Mouse (Mus musculus): ENCODE measurements at regions not wholly inside any gene's neighbourhood (a gene's known extent, or its start where the extent isn't known, plus 50 kb on each side); places are given as distances from the start of the nearest gene placed in this dataset.

DNA sequence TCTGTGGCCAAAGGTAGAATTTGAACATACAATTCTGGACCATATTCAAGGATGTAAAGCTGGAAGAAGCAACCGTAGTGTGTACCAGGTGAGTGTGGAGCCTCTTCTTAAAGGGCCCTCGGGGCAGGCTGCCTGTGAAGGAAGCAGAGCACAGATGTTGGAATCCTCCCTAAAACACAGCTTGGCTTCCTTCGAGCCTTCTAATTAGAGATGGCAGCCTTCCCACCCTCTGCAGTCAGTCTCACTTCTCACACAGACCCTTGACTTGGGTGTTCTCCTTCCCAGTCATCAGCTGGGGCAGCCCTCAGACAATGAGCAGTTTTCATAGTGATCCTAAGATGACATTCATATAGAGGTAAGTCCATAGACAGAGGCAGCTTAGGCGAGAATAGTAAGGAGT is 371.7 kb upstream of the Gm10131 start:
- H3K27me3 ChIP-seq (ENCODE audit: control insufficient read depth, insufficient read depth, low read length) = no peaks in the 10 kb centered on the region; the same call in 1 of the 2 replicates
- no peak for DNase-seq
- TF ChIP-seq POLR2A (IDR thresholded peaks at IDR 0.05; ENCODE audit: borderline replicate concordance, insufficient read depth, low read length) (no peak), CTCF (IDR thresholded peaks at IDR 0.05; ENCODE audit: borderline replicate concordance, insufficient read depth, low read depth, low read length) (no peak)
- H3K27ac ChIP-seq (ENCODE audit: insufficient read depth, low read length) = no peak overlapping the region
- 48% methylated on average over 4 of the region's 4 CpGs for whole genome bisulfite sequencing
- H3K4me3 ChIP-seq (replicated peaks; ENCODE audit: insufficient read depth, low read depth, low read length) = no peak overlapping the region
- H3K4me1 ChIP-seq (ENCODE audit: control insufficient read depth, insufficient read depth, low read length) = no peaks in the 10 kb centered on the region

DNA sequence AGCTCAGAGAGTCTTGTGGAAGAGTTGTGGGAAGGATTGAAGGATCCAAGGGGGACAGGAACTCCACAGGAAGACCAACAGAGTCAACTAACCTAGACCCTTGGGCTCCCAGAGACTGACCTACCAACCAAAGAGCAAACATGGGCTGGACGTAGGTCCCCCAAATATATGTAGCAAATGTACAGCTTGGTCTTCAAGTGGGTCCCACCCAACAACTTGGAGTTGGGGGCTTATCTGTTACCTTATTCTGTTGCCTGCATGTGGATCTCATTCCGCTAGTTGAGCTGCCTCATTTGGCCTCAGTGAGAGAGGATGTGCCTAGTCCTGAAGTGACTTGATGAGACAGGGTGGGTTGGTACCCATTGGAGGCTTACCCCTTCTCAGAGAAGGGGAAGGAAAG is 371.1 kb upstream of the Gm10131 start:
- Histone ChIP-seq H3K27me3 (ENCODE audit: control insufficient read depth, insufficient read depth, low read length) (no peaks in the 10 kb centered on the region; the same call in 1 of the 2 replicates), H3K4me1 (ENCODE audit: control insufficient read depth, insufficient read depth, low read length) (no peaks in the 10 kb centered on the region), H3K4me3 (replicated peaks; ENCODE audit: insufficient read depth, low read depth, low read length) (no peak overlapping the region), H3K27ac (ENCODE audit: insufficient read depth, low read length) (no peak overlapping the region)
- WGBS = 100% methylated on average over 2 of the region's 2 CpGs
- no peak for DNase-seq
- no peak for TF ChIP-seq CTCF (IDR thresholded peaks at IDR 0.05; ENCODE audit: borderline replicate concordance, insufficient read depth, low read depth, low read length)
- TF ChIP-seq POLR2A (IDR thresholded peaks at IDR 0.05; ENCODE audit: borderline replicate concordance, insufficient read depth, low read length) = no peak

DNA sequence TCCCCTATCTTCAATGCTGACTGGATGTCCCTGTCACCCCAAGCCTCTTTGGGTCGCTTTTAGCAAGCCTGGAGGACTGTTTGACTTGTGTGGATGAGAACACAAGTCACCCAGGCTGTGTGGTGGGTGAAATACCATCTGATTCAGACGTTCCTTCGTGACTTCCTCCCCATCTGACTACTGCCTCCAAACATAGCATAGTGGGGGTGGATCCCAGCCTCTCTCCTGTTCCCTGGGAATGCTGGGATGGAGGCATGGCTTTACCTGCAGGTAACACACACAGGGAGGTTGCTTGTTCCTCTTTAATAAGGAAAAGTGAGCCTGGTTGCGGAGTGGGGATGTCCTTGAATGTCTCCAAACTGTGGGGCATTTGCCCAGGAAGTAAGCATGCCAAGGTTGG is 369.0 kb upstream of the Gm10131 start:
- Histone ChIP-seq H3K27ac (ENCODE audit: insufficient read depth, low read length) (no peak overlapping the region), H3K4me3 (replicated peaks; ENCODE audit: insufficient read depth, low read depth, low read length) (no peak overlapping the region), H3K4me1 (ENCODE audit: control insufficient read depth, insufficient read depth, low read length) (no peaks in the 10 kb centered on the region), H3K27me3 (ENCODE audit: control insufficient read depth, insufficient read depth, low read length) (no peaks in the 10 kb centered on the region; the same call in 1 of the 2 replicates)
- no peak for DNase-seq
- WGBS = 87% methylated on average over 4 of the region's 4 CpGs
- no peak for TF ChIP-seq CTCF (IDR thresholded peaks at IDR 0.05; ENCODE audit: borderline replicate concordance, insufficient read depth, low read depth, low read length)
- TF ChIP-seq POLR2A (IDR thresholded peaks at IDR 0.05; ENCODE audit: borderline replicate concordance, insufficient read depth, low read length) = no peak

DNA sequence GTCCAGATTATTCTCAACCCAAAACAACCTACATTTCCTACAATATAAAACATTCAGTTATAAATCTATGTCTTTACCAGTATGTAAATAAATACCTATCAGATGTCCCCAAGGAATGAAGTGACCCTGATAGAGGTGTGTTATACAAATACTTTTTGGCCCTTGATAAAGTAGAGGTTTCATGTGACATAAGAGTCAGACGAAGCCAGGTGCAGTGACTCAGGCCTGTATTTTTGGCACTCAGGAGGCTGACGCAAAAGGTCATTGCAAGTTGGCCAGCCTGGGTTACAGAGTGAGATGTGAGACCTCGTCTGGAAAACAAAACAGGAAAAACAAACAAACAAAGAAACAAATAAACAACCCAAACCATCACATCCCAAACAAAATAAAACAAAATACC is 367.4 kb upstream of the Gm10131 start:
- TF ChIP-seq POLR2A (IDR thresholded peaks at IDR 0.05; ENCODE audit: borderline replicate concordance, insufficient read depth, low read length) = no peak
- no peak for TF ChIP-seq CTCF (IDR thresholded peaks at IDR 0.05; ENCODE audit: borderline replicate concordance, insufficient read depth, low read depth, low read length)
- Histone ChIP-seq H3K4me3 (replicated peaks; ENCODE audit: insufficient read depth, low read depth, low read length) (no peak overlapping the region), H3K27me3 (ENCODE audit: control insufficient read depth, insufficient read depth, low read length) (no peaks in the 10 kb centered on the region; the same call in 1 of the 2 replicates), H3K4me1 (ENCODE audit: control insufficient read depth, insufficient read depth, low read length) (no peaks in the 10 kb centered on the region), H3K27ac (ENCODE audit: insufficient read depth, low read length) (no peak overlapping the region)
- no peak for DNase-seq
- 54% methylated on average over 3 of the region's 3 CpGs for WGBS

DNA sequence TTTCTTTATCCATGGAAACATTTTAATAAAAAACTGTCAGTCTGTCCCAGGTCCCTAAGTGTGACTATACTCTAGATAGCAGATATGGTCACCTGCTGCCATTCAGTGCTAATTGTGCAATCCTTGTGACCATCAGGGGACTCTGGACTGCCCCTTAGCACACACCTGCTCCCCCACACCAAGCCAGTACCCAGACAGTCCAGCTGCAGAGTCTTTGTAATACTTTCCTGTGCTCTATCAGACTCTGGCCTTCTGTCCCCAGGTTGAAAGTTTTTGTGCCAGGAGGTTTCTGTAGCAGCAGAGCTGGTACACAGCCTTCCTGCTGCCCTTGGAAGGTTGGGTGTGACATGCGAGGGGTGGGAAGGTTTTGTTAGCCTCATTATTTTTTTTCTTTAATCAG is 366.9 kb upstream of the Gm10131 start:
- H3K27me3 ChIP-seq (ENCODE audit: control insufficient read depth, insufficient read depth, low read length) = no peaks in the 10 kb centered on the region; the same call in 1 of the 2 replicates
- WGBS = 84% methylated on average over 1 of the region's 1 CpGs
- TF ChIP-seq POLR2A (IDR thresholded peaks at IDR 0.05; ENCODE audit: borderline replicate concordance, insufficient read depth, low read length) (no peak), CTCF (IDR thresholded peaks at IDR 0.05; ENCODE audit: borderline replicate concordance, insufficient read depth, low read depth, low read length) (no peak)

DNA sequence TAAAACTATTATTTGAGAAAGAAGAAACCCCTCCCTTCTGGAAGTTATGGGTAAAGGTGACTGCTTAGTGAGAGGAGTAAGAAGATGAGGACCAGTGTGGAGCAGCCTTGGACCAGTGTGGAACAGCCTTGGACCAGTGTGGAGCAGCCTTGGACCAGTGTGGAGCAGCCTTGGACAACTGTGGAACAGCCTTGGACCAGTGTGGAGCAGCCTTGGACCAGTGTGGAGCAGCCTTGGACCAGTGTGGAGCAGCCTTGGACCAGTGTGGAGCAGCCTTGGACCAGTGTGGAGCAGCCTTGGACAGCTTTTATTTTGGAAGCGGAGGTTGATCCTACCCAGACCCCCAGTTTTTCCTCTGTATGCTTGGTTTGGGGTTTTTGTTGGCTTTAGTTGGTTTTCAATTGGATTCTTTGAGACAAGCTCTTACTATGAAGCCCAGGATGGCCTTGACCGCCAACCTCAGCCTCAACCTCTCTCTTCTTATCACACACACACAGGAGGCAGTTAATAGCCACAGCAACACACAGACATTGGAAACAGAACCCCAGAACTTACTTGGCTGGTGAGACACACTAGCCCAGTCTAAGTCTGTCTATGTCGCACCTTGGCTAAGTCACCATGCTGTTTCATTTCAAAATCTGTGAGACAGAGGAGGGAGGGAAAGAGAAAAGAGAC is 364.7 kb upstream of the Gm10131 start:
- Histone ChIP-seq H3K27me3 (ENCODE audit: control insufficient read depth, insufficient read depth, low read length) (no peaks in the 10 kb centered on the region; the same call in 1 of the 2 replicates), H3K4me3 (replicated peaks; ENCODE audit: insufficient read depth, low read depth, low read length) (no peak overlapping the region), H3K4me1 (ENCODE audit: control insufficient read depth, insufficient read depth, low read length) (no peaks in the 10 kb centered on the region), H3K27ac (ENCODE audit: insufficient read depth, low read length) (no peak overlapping the region)
- TF ChIP-seq CTCF (IDR thresholded peaks at IDR 0.05; ENCODE audit: borderline replicate concordance, insufficient read depth, low read depth, low read length) = no peak
- no peak for TF ChIP-seq POLR2A (IDR thresholded peaks at IDR 0.05; ENCODE audit: borderline replicate concordance, insufficient read depth, low read length)
- 99% methylated on average over 3 of the region's 3 CpGs for WGBS
- no peak for DNase-seq

More for the DNA sequence above, 366.9 kb upstream of the Gm10131 start:
- no peak overlapping the region for H3K27ac ChIP-seq (ENCODE audit: insufficient read depth, low read length)
- no peak overlapping the region for H3K4me3 ChIP-seq (replicated peaks; ENCODE audit: insufficient read depth, low read depth, low read length)
- H3K4me1 ChIP-seq (ENCODE audit: control insufficient read depth, insufficient read depth, low read length) = no peaks in the 10 kb centered on the region
- DNase-seq = no peak

DNA sequence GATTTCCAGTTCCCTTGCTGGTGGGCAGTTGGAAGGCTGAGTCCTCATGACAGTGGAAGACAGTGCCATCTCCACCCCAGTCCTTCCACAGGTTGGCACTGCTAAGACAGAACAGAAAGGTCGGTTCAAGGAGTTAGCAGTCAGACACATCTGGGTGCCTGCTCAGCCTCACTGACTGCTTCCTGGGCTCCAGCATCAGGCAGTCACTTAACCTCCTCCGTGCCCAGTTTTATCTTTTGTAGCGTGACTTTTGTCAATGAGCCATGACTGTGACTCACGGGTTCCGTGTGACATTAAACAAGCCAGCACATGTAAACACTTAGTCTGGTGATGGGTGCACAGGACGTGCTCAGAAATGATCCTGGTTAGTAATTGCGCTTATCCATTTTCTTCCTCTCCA is 363.1 kb upstream of the Gm10131 start:
- TF ChIP-seq POLR2A (IDR thresholded peaks at IDR 0.05; ENCODE audit: borderline replicate concordance, insufficient read depth, low read length) (no peak), CTCF (IDR thresholded peaks at IDR 0.05; ENCODE audit: borderline replicate concordance, insufficient read depth, low read depth, low read length) (no peak)
- Histone ChIP-seq H3K4me3 (replicated peaks; ENCODE audit: insufficient read depth, low read depth, low read length) (no peak overlapping the region), H3K27me3 (ENCODE audit: control insufficient read depth, insufficient read depth, low read length) (no peaks in the 10 kb centered on the region; the same call in 1 of the 2 replicates), H3K4me1 (ENCODE audit: control insufficient read depth, insufficient read depth, low read length) (no peaks in the 10 kb centered on the region), H3K27ac (ENCODE audit: insufficient read depth, low read length) (no peak overlapping the region)
- 76% methylated on average over 7 of the region's 7 CpGs for WGBS
- DNase-seq = no peak

DNA sequence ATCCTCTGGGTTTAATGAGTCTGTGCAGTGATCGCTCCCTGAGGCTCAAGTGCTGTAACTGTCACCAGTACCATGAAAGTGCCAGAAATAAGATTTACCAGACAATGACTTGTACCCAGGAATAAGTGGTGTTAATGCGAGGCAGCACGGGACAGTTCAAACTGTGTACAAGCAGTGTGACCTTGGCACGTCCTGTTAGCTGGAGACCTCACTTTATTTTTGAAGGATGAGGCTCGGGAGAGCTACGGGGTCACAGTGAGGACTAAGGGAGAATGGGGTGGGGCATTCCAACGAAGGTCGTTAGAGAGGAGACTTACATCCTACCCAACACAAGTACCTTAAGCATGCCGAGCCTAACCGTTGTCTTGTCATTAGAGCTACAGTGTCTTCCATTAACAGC is 362.2 kb upstream of the Gm10131 start:
- Histone ChIP-seq H3K4me3 (replicated peaks; ENCODE audit: insufficient read depth, low read depth, low read length) (no peak overlapping the region), H3K4me1 (ENCODE audit: control insufficient read depth, insufficient read depth, low read length) (no peaks in the 10 kb centered on the region), H3K27me3 (ENCODE audit: control insufficient read depth, insufficient read depth, low read length) (no peaks in the 10 kb centered on the region; the same call in 1 of the 2 replicates), H3K27ac (ENCODE audit: insufficient read depth, low read length) (no peak overlapping the region)
- WGBS = 87% methylated on average over 10 of the region's 10 CpGs
- DNase-seq = no peak
- TF ChIP-seq POLR2A (IDR thresholded peaks at IDR 0.05; ENCODE audit: borderline replicate concordance, insufficient read depth, low read length) = no peak
- TF ChIP-seq CTCF (IDR thresholded peaks at IDR 0.05; ENCODE audit: borderline replicate concordance, insufficient read depth, low read depth, low read length) = no peak
